Mouse (Mus musculus) forebrain, embryonic 10.5 days (tissue): Measurements from ENCODE around the gene Nup85. TPM values are rescaled to one million over a fixed set of nuclear protein-coding genes. Genes with fewer than 3 reads are reported as not detected.
A peak's percentile ranks its signal among the peaks of the same experiment; 100 is the strongest.

Experiments
- DNase-seq: peaks from one replicate; pipeline ENCODE4 v3.0.0-alpha.2; 2017; ENCODE audit warnings: low spot score; ENCODE audit errors: extremely low spot score
- H3K27ac ChIP-seq: fragments of 300-500 bp; sonication (generic); 2 replicates; pipeline ENCODE4 v1.5.1; 2016; ENCODE audit warnings: mild to moderate bottlenecking
- H3K27me3 ChIP-seq: fragments of 300-500 bp; sonication (generic); 2 replicates; pipeline ENCODE4 v1.6.1; 2016; ENCODE audit warnings: mild to moderate bottlenecking; ENCODE audit not compliant: poor library complexity, severe bottlenecking
- H3K36me3 ChIP-seq: fragments of 300-500 bp; sonication (generic); replicated peaks from 2 replicates; pipeline ENCODE4 v1.6.1; 2016; ENCODE audit warnings: mild to moderate bottlenecking, moderate library complexity
- H3K4me1 ChIP-seq: fragments of 300-500 bp; sonication (generic); 2 replicates; pipeline ENCODE4 v1.6.1; 2016
- H3K4me3 ChIP-seq: fragments of 300-500 bp; sonication (generic); 2 replicates; pipeline ENCODE4 v1.5.1; 2016; ENCODE audit warnings: mild to moderate bottlenecking, moderate library complexity
- H3K9me3 ChIP-seq: fragments of 300-500 bp; sonication (generic); 2 replicates; pipeline ENCODE4 v1.6.1; 2016; ENCODE audit warnings: mild to moderate bottlenecking, moderate library complexity
- WGBS: fragments of 180-500 bp; shearing (Covaris S2); methylation state at CpG from one replicate; pipeline ENCODE4 v1.1.7; 2016; 5-methylcytosine and 5-hydroxymethylcytosine counted together
- polyA plus RNA-seq: library from polyadenylated mRNA; unstranded; fragments of >200 nt; fragmentation: Nextera tagmentation; extraction: Ambion mirVana; gene quantifications from 2 replicates; pipeline ENCODE4 v1.2.1, GENCODE M21; 2016

Gene Nup85
- polyA plus RNA-seq, 1 experiment from 2014 or later: 281 TPM

DNA sequence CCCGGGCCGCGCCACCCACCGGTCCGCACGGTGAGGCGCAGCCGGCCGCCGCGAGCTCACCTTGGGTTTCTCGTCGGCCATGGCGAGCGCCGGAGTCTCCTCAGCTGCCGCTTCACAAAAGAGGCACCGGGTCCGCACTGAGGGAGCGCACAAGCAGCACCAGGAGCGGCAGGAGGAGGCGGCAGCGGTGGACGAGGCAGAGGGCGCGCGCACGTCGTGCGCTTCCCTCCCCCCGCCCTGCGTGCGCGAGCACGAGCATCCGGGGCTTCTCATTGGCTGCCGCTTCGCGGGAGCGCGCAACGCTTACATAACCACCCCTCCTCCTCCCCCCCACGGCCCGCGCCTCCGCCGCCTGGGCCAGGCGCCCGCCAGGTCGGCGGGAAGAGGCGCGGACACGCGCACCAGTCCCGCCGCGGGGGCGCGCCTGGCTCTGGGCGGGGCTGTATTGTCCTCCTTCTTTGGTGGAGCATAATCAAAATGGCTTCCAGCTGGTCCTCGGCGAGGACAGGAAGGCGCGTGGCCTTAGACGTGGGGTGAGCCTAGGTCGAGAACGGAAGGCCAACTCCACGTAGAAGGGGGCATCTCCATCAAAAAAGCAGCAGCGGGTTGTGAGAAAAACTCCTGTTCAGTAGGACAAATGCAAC, 28.1 kb upstream of the Nup85 start, which contains the start of gene Sumo2:
TSS of gene Sumo2 (minus strand) at position 239 of the 644 bp plus-strand sequence.
- Histone ChIP-seq H3K27ac (peak within 1 kb of the TSS; percentile 99), H3K4me3 (peak within 1 kb of the TSS; percentile 99), H3K4me1 (peaks cover 27% of the 10 kb centered on the region), H3K27me3 (no peaks in the 10 kb centered on the region), H3K36me3 (peaks cover 36% of the 10 kb centered on the region), H3K9me3 (no peaks in the 10 kb centered on the region)
- DNase-seq: peak; percentile 98
- 1% methylated on average over 68 of the region's 70 CpGs for WGBS

GRCm38 (mm10) chr11:115536856-115537568, 27.2 kb upstream of the Nup85 start:
- peaks cover 27% of the 10 kb centered on the region for H3K4me1 ChIP-seq
- peak overlapping the region; percentile 99 for H3K27ac ChIP-seq
- H3K27me3 ChIP-seq: no peaks in the 10 kb centered on the region
- peak overlapping the region; percentile 99 for H3K4me3 ChIP-seq
- H3K9me3 ChIP-seq: no peaks in the 10 kb centered on the region
- DNase-seq: peak; percentile 36
- H3K36me3 ChIP-seq: peaks cover 27% of the 10 kb centered on the region
- WGBS: 89% methylated on average over 10 of the region's 10 CpGs

- WGBS: 60% methylated on average over 2 of the region's 2 CpGs
- peaks cover 3% of the 10 kb centered on the region; the same call in 1 of the 2 replicates for H3K27me3 ChIP-seq
- no peak overlapping the region for H3K27ac ChIP-seq
- H3K36me3 ChIP-seq: peaks cover 17% of the 10 kb centered on the region
- no peak overlapping the region for H3K4me3 ChIP-seq
- H3K9me3 ChIP-seq: no peaks in the 10 kb centered on the region
- DNase-seq: no peak
- peaks cover 23% of the 10 kb centered on the region for H3K4me1 ChIP-seq
These were observed 26.2 kb upstream of the Nup85 start for GRCm38 (mm10) chr11:115538045-115538444.

DNA sequence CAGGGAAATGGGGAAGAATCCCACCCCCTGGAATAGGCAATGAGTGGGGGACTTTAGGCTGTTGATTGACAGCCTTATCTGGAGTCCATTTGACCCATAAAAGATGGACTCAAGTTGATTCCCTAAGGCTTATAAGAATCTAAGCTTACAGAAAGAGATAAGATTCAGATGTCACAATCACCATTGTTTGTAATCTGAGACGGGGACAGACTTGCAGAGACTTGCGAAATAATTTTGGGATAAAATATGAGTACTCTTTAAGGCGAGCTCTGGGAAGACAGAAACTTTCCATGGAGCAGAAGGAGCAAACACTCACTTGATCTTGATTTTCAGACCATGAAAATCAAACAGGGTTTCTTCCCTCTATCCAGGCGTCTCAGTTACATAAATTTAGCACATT, 20.7 kb upstream of the Nup85 start:
- DNase-seq: no peak
- WGBS: 85% methylated on average over 4 of the region's 4 CpGs

GRCm38 (mm10) chr11:115552783-115553182, 11.5 kb upstream of the Nup85 start:
- 60% methylated on average over 4 of the region's 4 CpGs for WGBS
- no peaks in the 10 kb centered on the region for H3K27me3 ChIP-seq
- peaks cover 5% of the 10 kb centered on the region for H3K9me3 ChIP-seq
- no peaks in the 10 kb centered on the region for H3K4me1 ChIP-seq
- H3K36me3 ChIP-seq: no peaks in the 10 kb centered on the region
- no peak overlapping the region for H3K27ac ChIP-seq
- no peak for DNase-seq
- H3K4me3 ChIP-seq: no peak overlapping the region

More for the DNA sequence above, 20.7 kb upstream of the Nup85 start:
- Histone ChIP-seq H3K27me3 (peaks cover 9% of the 10 kb centered on the region), H3K9me3 (no peaks in the 10 kb centered on the region; the same call in 1 of the 2 replicates), H3K27ac (no peak overlapping the region), H3K36me3 (no peaks in the 10 kb centered on the region), H3K4me3 (no peak overlapping the region), H3K4me1 (no peaks in the 10 kb centered on the region)

GRCm38 (mm10) chr11:115555717-115556116, 8.5 kb upstream of the Nup85 start:
- 84% methylated on average over 17 of the region's 17 CpGs for WGBS
- H3K4me1 ChIP-seq: no peaks in the 10 kb centered on the region
- H3K27me3 ChIP-seq: no peaks in the 10 kb centered on the region
- no peak overlapping the region for H3K27ac ChIP-seq
- H3K4me3 ChIP-seq: no peak overlapping the region
- no peaks in the 10 kb centered on the region for H3K9me3 ChIP-seq
- no peaks in the 10 kb centered on the region for H3K36me3 ChIP-seq
- no peak for DNase-seq

DNA sequence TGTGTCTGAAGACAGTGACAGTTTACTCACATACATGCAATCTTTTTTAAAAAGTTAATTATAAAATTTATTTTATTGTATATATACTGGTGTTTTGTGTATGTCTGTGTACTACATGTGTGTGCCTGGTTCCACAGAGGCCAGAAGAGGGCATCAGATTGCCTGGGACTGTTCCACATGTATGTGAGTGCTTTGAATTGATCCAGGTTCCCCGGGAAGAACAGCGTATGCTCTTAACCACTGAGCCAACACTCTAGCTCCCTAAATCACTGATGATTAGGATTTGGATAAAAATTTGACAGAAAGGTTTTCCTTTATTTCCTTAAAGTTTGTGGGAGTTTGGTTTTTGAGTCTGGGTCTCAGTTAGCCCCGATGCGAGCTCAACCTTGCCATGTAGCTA, 828 bp upstream of the Nup85 start:
- Histone ChIP-seq H3K9me3 (no peaks in the 10 kb centered on the region), H3K27me3 (no peaks in the 10 kb centered on the region), H3K4me3 (peak overlapping the region; percentile 92), H3K4me1 (peaks cover 24% of the 10 kb centered on the region), H3K27ac (peak overlapping the region; percentile 100), H3K36me3 (peaks cover 28% of the 10 kb centered on the region)
- DNase-seq: no peak
- WGBS: 45% methylated on average over 4 of the region's 4 CpGs

GRCm38 (mm10) chr11:115564961-115565360, 727 bp downstream of the Nup85 start:
- 26% methylated on average over 7 of the region's 7 CpGs for WGBS
- H3K9me3 ChIP-seq: no peaks in the 10 kb centered on the region
- H3K27ac ChIP-seq: peak overlapping the region; percentile 100
- peak overlapping the region; percentile 92 for H3K4me3 ChIP-seq
- no peaks in the 10 kb centered on the region for H3K27me3 ChIP-seq
- peaks cover 43% of the 10 kb centered on the region for H3K36me3 ChIP-seq
- peaks cover 24% of the 10 kb centered on the region for H3K4me1 ChIP-seq
- DNase-seq: no peak

DNA sequence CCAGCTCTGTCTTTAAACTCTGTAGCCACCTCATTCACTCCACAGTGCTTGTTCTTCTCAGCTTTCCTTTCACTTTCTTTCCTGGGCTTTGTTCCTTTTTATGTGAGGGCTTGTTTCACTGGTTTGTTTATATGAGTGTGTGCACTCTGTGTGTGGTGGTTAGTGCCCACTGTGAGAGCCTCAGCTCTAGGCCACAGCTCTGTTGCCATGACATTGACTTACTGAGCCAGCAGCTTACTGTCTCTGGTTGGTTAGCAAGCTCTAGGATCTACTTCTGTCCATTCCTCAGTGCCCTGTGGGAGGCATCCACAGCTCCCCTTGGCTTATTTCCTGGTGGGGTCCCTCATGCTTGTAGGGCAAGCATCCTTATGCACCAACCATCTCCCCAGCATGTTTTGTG, 14.8 kb downstream of the Nup85 start:
- no peak overlapping the region for H3K27ac ChIP-seq
- H3K4me3 ChIP-seq: no peak overlapping the region
- H3K27me3 ChIP-seq: no peaks in the 10 kb centered on the region
- peaks cover 85% of the 10 kb centered on the region for H3K36me3 ChIP-seq
- DNase-seq: no peak
- no peaks in the 10 kb centered on the region for H3K9me3 ChIP-seq
- no peaks in the 10 kb centered on the region for H3K4me1 ChIP-seq

DNA sequence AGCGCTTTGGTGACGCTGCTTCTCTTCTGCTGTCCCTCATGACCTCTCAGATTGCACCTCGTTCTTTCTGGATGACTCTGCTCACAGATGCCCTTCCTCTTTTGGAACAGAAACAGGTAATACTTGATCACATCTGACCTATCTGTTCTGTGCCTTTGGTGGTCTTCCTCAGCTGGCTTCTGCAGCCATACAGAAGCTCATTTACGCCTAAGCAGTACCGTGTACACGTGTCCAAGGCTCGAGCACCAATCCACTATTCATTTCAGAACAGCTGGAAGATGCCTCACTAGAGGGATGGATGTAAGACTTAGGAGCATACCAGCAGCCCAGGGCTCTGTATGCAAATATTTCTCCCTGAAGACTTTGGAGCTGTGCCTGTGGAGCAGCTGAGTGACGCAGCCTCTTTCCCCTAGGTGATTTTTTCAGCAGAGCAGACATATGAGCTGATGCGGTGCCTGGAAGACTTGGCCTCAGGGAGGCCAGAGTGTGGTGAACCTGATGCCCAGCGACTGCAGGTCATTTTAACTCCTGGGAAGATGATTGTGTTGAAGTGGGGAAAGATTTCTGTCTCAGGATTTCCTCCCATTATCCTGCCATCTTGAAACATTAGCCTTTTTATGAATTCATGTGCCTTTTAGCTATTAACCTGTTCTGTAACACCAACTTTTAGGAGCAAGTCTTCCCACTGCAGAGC, 18.8 kb downstream of the Nup85 start:
- Histone ChIP-seq H3K27ac (no peak overlapping the region), H3K9me3 (no peaks in the 10 kb centered on the region), H3K27me3 (no peaks in the 10 kb centered on the region), H3K36me3 (peaks cover 100% of the 10 kb centered on the region), H3K4me3 (no peak overlapping the region), H3K4me1 (no peaks in the 10 kb centered on the region)
- whole genome bisulfite sequencing: 85% methylated on average over 10 of the region's 10 CpGs
- DNase-seq: no peak

- Histone ChIP-seq H3K9me3 (no peaks in the 10 kb centered on the region), H3K4me3 (no peak overlapping the region), H3K36me3 (peaks cover 98% of the 10 kb centered on the region), H3K27ac (no peak overlapping the region), H3K27me3 (no peaks in the 10 kb centered on the region), H3K4me1 (no peaks in the 10 kb centered on the region)
- 91% methylated on average over 10 of the region's 10 CpGs for WGBS
- no peak for DNase-seq
These were observed 20.3 kb downstream of the Nup85 start for GRCm38 (mm10) chr11:115584376-115585073.

GRCm38 (mm10) chr11:115585573-115586100, 21.4 kb downstream of the Nup85 start:
- Histone ChIP-seq H3K27me3 (no peaks in the 10 kb centered on the region), H3K36me3 (peaks cover 98% of the 10 kb centered on the region), H3K4me1 (no peaks in the 10 kb centered on the region), H3K9me3 (no peaks in the 10 kb centered on the region), H3K27ac (no peak overlapping the region), H3K4me3 (no peak overlapping the region)
- WGBS: 87% methylated on average over 7 of the region's 7 CpGs
- no peak for DNase-seq
